Mouse (Mus musculus): ENCODE measurements around the gene Vmn2r27. TPM values are rescaled to one million over a fixed set of nuclear protein-coding genes. Genes with fewer than 3 reads are reported as not detected.

Vmn2r27 gene
- total RNA-seq (2021) = not detected

DNA sequence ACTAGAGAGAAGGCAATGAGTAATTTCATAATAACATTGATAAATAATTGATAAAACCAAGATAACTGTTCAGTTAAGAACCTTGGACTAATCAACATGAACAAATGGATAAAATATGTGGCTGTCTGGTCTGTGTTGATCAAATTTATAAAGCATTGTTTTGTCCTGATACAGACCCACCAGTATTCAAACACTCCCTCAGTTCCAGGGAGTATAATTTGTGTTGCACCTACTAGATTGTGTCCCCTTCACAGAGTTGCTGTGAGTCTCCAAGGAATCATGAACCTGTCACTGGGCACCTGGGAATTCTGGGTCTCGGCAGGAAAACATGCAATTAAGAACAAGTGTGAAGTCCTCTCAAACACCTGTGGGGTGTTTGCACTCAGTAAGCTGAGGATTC is at the start of gene Vmn2r27:
Vmn2r27 (minus strand) TSS at position 101 of the 400 bp plus-strand sequence.
- DNase-seq (ENCODE audit: extremely low spot score in 1 of 2, low spot score in 1 of 2) = no peak

DNA sequence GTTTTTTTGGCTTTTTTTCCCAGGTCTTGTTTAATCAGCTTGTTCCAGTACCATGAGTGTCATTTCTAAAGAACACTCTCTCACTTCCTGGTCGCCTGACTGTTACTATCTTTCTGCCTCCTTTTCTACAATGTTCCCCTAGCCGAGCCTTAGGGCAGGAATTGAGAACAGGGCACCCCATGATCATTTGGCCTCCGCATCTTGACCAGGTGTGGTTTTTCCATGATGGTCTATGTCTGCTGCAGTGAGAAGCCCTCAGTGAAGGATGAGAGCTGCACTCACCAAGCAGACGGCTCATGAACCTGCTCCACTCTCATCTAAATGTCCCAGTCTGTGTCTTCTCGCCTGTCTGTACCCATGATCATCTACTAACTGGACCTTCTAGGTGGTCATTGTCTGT is 46.6 kb upstream of the Vmn2r27 start:
- no peak for DNase-seq (ENCODE audit: extremely low spot score in 1 of 2, low spot score in 1 of 2)

DNA sequence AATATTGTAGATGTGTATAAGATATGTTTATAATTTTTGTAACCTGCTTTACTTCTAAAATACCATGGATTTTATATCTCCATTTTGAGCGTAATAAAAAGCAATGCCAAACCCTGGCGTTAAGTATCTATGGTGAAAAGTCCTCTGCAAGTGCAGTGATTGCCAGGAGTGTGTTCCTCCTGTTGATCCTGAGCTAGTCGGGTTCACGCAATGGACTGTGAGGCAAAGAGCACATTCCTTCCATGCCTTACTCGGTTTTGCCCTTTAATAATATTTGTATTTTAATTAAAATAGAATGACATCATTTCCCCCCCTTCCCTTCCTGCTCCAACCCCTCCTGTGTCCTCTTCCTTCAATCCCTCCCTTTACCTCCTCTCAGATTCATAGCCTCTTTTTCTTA is 46.0 kb upstream of the Vmn2r27 start:
- no peak for DNase-seq (ENCODE audit: extremely low spot score in 1 of 2, low spot score in 1 of 2)

- DNase-seq (ENCODE audit: extremely low spot score in 1 of 2, low spot score in 1 of 2) = no peak
Observed at GRCm38 (mm10) chr6:124273231-124273880, 41.7 kb upstream of the Vmn2r27 start.

GRCm38 (mm10) chr6:124262696-124263095 is 31.0 kb upstream of the Vmn2r27 start:
- peak; percentile 54 to 87 for DNase-seq (ENCODE audit: extremely low spot score in 1 of 2, low spot score in 1 of 2)

- DNase-seq (ENCODE audit: extremely low spot score in 1 of 2, low spot score in 1 of 2) = peak; percentile 69 to 83
Observed at GRCm38 (mm10) chr6:124260198-124260931, 28.7 kb upstream of the Vmn2r27 start.

GRCm38 (mm10) chr6:124255721-124256470 is 24.2 kb upstream of the Vmn2r27 start:
- DNase-seq (ENCODE audit: extremely low spot score in 1 of 2, low spot score in 1 of 2) = no peak

GRCm38 (mm10) chr6:124202116-124202515 is 29.5 kb downstream of the Vmn2r27 start:
- no peak for DNase-seq (ENCODE audit: extremely low spot score in 1 of 2, low spot score in 1 of 2)

DNA sequence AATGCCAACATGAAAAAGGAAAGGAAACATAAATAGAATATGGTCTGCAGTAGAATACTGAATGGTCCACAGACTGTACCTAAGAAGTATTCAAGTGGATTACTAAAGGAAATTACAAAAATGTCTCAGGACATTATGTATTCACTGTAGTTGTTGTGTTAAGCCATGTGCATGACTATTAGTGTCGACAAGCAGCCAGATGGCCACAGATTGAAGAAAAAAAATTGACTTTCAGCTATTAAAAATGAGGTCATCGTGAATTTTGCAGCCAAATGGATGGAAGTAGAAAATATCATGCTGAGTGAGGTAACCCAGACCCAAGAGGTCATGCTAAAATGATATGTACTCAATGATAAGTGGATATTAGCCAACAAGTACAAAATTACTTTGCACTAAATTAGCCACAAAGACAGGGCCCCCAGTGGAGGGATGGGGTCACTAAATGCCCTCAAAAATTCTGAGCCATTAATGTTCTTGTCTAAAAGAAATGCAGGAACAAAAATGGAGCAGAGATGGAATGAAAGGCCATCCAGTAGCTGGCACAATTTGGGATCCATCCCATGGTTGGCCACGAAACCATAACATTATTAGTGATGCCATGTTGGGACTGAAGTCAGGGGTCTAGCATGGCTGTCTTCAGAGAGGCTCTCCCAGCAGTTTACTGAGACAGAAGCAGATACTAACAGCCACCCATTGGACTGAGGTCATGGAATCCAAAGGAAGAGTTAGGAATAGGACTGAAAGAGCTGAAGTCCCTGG is 63.0 kb downstream of the Vmn2r27 start:
- DNase-seq (ENCODE audit: extremely low spot score in 1 of 2, low spot score in 1 of 2) = no peak

DNA sequence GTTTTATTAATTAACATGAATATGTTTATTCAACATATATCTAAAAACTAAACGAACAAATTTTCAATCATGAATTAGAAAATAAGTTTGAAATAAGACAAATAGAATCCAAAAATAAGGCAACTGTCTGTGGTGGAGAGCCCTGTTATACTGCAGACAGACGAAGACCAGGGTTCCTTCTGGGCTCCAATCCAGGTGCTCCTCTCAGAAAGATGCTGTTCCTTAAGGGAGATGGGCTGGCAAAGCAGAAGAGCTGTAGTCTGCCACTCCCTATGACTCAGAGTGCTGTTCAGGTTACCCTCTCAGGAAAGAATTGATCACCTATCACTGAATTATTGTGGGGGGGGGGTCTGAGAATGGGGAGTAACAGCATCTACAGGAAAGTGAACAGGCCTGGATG is 65.1 kb downstream of the Vmn2r27 start:
- DNase-seq (ENCODE audit: extremely low spot score in 1 of 2, low spot score in 1 of 2) = no peak

DNA sequence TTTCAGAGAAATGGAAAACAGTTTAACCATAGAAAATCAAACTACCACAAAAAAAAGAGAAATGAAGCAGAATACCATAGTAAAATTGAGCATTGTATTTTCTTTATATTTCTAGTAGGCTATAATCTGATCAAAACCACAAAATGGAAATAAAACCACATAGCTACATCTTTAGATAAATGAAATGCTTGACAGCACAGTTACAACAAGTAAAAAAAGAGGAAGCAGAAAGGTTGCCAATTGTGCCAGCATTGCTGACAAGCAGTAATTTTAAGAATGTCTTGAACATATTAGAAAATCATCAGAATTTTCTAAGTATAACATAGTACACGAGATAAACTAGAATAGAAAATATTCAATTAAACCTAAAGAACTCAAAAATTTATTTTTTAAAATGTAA is 81.8 kb downstream of the Vmn2r27 start:
- no peak for DNase-seq (ENCODE audit: extremely low spot score in 1 of 2, low spot score in 1 of 2)

Other genes starting within 250 kb of the Vmn2r27 start
- gene Vmn2r26, start 207.3 kb downstream of the Vmn2r27 start, total RNA-seq (2021) = not detected
- 1 to 10 TPM in 1 of 2 experiments, under 1 TPM in 1; 0.87 to 2.4 TPM for gene Cd163, start 72.8 kb upstream of the Vmn2r27 start, total RNA-seq (2021)
- 10 to 100 TPM; 55.5 to 58.9 TPM for gene Pex5, start 183.2 kb upstream of the Vmn2r27 start, total RNA-seq (2021)
- 100 to 1,000 TPM; 278 to 279 TPM for gene Clstn3, start 232.9 kb upstream of the Vmn2r27 start, total RNA-seq (2021)

All from layer of hippocampus, postnatal 25 days (tissue).